Mouse (Mus musculus) liver, embryonic 14.5 days (tissue): ENCODE data around the gene Tomm34. TPM values are rescaled to one million over a fixed set of nuclear protein-coding genes. Genes with fewer than 3 reads are reported as not detected.

Experiments
- ATAC-seq: fragments of 200-750 bp; cut with Nextera tagmentation; 2 replicates; pipeline ENCODE4 v1.8.0; 2017; ENCODE audit warnings: moderate number of reproducible peaks, mild to moderate bottlenecking, moderate library complexity; ENCODE audit not compliant: insufficient read depth
- DNase-seq, 3 experiments: peaks; one replicate each; pipeline ENCODE4 v3.0.0-alpha.2; 2012 to 2013; ENCODE audit warnings: low read depth in 3 of 3, low spot score in 3 of 3
- H3K27ac ChIP-seq: fragments of 300-500 bp; sonication (generic); 2 replicates; pipeline ENCODE4 v1.5.1; 2014; ENCODE audit warnings: moderate library complexity, mild to moderate bottlenecking, control low read depth, inconsistent platforms
- H3K27me3 ChIP-seq: fragments of 300-500 bp; sonication (generic); 2 replicates; pipeline ENCODE4 v1.6.1; 2014; ENCODE audit warnings: mild to moderate bottlenecking, low read length, moderate library complexity; ENCODE audit not compliant: control insufficient read depth, insufficient read depth
- H3K36me3 ChIP-seq: fragments of 300-500 bp; sonication (generic); replicated peaks from 2 replicates; pipeline ENCODE4 v1.6.1; 2014; ENCODE audit warnings: low read depth; ENCODE audit not compliant: control insufficient read depth, insufficient read depth
- H3K4me1 ChIP-seq, 2 experiments: fragments of 200-500 bp in 1 of 2; fragments of 300-500 bp in 1 of 2; sonication (generic) in 1 of 2; replicated peaks; 2 replicates each; pipeline ENCODE4 v1.6.1; 2012 to 2014; ENCODE audit warnings: antibody characterized with exemption in 1 of 2, inconsistent platforms in 1 of 2, low read length in 1 of 2; ENCODE audit not compliant: control insufficient read depth in 2 of 2, insufficient read depth in 2 of 2
- H3K4me2 ChIP-seq: fragments of 300-500 bp; sonication (generic); 2 replicates; pipeline ENCODE4 v1.6.1; 2014; ENCODE audit warnings: low read depth, mild to moderate bottlenecking, control low read depth, moderate library complexity
- H3K4me3 ChIP-seq, 2 experiments: fragments of 200-500 bp in 1 of 2; fragments of 300-500 bp in 1 of 2; sonication (generic) in 1 of 2; 2 replicates each; pipeline ENCODE4 v1.5.1; 2012 to 2014; ENCODE audit warnings: low read depth in 2 of 2, low read length in 2 of 2, mild to moderate bottlenecking in 2 of 2, control low read depth in 1 of 2, inconsistent platforms in 1 of 2, moderate library complexity in 1 of 2; ENCODE audit not compliant: insufficient read depth in 1 of 2
- H3K9ac ChIP-seq: fragments of 300-500 bp; sonication (generic); replicated peaks from 2 replicates; pipeline ENCODE4 v1.6.1; 2014; ENCODE audit warnings: mild to moderate bottlenecking, control low read depth, moderate library complexity
- H3K9me3 ChIP-seq: fragments of 300-500 bp; sonication (generic); 2 replicates; pipeline ENCODE4 v1.6.1; 2016; ENCODE audit warnings: low read length, mixed read lengths; ENCODE audit not compliant: control insufficient read depth
- CTCF ChIP-seq: IDR thresholded peaks from 2 replicates; pipeline ENCODE4 v1.5.1; 2016; ENCODE audit warnings: antibody characterized with exemption, low read depth, control low read depth
- EP300 ChIP-seq: IDR thresholded peaks from 2 replicates; pipeline ENCODE4 v1.6.1; 2016; ENCODE audit warnings: antibody characterized with exemption, low read depth
- WGBS: fragments of 180-500 bp; shearing (Covaris S2); extraction: QIAGEN DNeasy Blood & Tissue Kit; methylation state at CpG from one replicate; pipeline ENCODE4 v1.1.7; 2014; ENCODE audit not compliant: insufficient replicate concordance; 5-methylcytosine and 5-hydroxymethylcytosine counted together
- polyA plus RNA-seq, 2 experiments: library from polyadenylated mRNA; depleted of rRNA in 1 of 2; stranded (reverse) in 1 of 2; unstranded in 1 of 2; fragments of >200 nt; fragmentation: Nextera tagmentation in 1 of 2; extraction: Ambion mirVana in 1 of 2; gene quantifications; 2 replicates each; pipeline versions ENCODE4 v1.2.1 to v1.2.3; 2012 to 2014

Gene Tomm34
- polyA plus RNA-seq, 2 experiments = 11.6 to 16.0 TPM

DNA sequence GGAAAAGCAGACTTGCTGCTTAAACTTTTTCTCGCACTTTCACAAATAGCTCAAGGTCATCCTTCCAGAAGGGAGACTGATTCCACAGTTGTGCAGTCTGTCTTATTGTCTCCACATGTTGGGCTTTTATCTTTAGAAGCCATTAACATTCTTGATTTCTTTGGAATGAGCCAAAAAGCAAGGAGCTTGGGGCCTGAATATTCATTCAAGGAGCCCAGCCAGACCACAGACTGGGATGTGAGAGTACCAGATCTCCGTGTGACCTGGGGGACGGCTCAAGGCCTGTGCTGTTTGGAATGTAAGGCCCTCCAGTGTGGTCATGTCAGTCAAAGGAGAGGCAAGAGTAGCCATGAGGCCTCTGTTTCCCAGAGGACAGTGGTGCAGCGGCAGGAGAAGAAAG is 37.5 kb upstream of the Tomm34 start:
- no peak overlapping the region for H3K4me2 ChIP-seq
- TF ChIP-seq EP300 (no peak), CTCF (no peak)
- ATAC-seq (no peak), DNase-seq (no peak)
- H3K4me1 ChIP-seq = no peaks in the 10 kb centered on the region
- H3K9ac ChIP-seq = no peak overlapping the region
- H3K27me3 ChIP-seq = no peaks in the 10 kb centered on the region
- H3K27ac ChIP-seq = no peak overlapping the region
- no peaks in the 10 kb centered on the region for H3K9me3 ChIP-seq
- H3K36me3 ChIP-seq = peaks cover 4% of the 10 kb centered on the region
- H3K4me3 ChIP-seq = no peak overlapping the region
- WGBS = 81% methylated on average over 4 of the region's 4 CpGs

DNA sequence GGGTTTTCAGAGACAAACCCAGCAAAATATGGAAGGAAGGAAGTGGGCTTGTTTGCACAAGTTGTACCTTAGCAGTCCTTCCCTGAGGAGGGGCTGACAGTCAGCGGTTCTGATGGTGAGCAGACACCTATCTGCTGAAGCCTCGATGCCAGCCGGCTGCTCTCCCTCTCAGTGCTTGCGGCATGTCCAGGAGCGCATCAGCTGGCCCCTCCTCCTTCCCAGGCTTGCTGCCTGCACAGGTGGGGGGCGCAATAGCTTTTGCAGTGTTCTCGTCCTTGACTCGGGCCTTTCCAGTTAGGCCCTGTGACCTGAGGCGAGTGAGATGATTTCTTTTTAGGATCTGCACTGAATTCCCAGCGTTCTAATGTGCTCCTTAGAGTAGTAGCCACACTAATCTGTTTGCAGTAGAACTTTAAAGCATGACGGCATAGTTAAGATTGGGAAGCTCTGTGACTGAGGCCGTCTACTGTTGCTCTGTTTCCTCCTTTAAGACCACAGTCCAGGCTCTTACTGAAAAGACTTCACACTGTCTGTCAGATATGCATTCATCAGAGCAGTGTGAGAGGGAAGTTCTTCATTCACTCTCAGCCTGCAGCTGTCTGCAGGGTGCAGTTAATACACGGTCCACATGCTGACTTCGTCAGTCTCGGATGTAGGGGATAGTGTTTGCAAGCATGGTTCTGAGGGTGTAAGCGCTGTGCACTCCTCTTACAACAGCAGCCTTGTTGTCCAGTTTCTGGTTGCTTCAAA is 36.3 kb upstream of the Tomm34 start:
- TF ChIP-seq CTCF (no peak), EP300 (no peak)
- H3K9ac ChIP-seq = no peak overlapping the region
- WGBS = 76% methylated on average over 16 of the region's 16 CpGs

DNA sequence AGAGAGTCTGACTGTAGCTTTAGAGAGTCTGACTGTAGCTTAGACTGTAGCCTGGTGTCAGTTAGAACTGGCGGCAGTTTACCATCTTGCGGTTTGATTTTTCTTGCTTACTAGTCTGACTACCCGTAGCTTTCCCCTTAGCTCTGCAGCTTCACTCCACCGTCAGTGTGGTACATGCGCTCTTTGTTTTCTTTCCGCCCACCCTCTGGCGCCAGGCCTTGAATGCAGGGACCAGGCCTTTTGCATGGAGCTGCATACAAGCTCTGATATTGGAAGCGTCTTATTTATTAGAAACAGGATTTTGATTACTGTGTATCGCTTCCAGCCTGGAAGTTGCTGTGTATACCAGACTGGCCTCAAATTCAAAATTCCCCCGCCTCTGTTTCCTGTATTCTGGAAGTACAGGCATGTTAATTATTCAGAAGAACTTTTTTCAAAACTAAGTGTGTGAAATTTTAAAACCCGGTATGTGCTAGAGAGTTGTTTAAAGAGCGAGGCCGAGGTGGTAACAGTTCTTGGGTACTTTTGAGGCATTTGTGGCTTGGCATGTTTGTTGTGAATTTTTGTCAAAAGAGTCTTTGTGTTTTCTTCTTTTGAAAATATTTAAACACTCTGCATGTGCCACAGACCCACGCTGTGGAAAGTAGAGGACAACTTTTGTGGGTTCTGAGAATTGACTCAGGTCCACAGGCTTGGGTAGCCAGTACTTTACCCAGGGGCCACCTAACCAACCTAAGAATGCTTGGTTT is 35.5 kb upstream of the Tomm34 start:
- Histone ChIP-seq H3K9ac (no peak overlapping the region), H3K9me3 (no peaks in the 10 kb centered on the region), H3K27me3 (no peaks in the 10 kb centered on the region), H3K4me2 (no peak overlapping the region), H3K36me3 (peaks cover 4% of the 10 kb centered on the region), H3K4me1 (no peaks in the 10 kb centered on the region), H3K4me3 (no peak overlapping the region), H3K27ac (no peak overlapping the region)
- 82% methylated on average over 14 of the region's 14 CpGs for WGBS
- no peak for TF ChIP-seq EP300
- no peak for TF ChIP-seq CTCF
- DNase-seq (no peak), ATAC-seq (no peak)

More for the DNA sequence above, 36.3 kb upstream of the Tomm34 start:
- H3K9me3 ChIP-seq = no peaks in the 10 kb centered on the region
- H3K4me1 ChIP-seq = no peaks in the 10 kb centered on the region
- ATAC-seq (no peak), DNase-seq (no peak)
- H3K36me3 ChIP-seq = peaks cover 4% of the 10 kb centered on the region
- H3K4me2 ChIP-seq = no peak overlapping the region
- H3K27ac ChIP-seq = no peak overlapping the region
- no peak overlapping the region for H3K4me3 ChIP-seq
- H3K27me3 ChIP-seq = no peaks in the 10 kb centered on the region

DNA sequence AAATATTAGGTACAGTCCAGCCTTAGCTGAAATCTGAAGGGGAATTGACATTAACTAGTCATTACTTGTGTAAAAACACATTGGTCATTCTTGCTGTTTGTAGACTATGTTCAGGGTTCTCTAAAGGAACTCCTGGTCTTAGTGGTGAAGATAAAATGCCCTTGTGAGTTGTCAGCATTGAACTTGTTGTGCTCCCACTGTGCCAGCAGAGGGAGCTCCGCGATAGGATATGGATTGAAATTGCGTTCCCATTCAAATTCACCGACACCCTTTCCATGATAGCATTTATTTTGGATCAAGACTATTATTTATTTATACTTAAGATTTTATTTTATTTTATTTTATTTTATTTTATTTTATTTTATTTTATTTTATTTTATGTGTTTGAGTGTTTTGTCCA is 32.5 kb upstream of the Tomm34 start:
- DNase-seq (peak in 1 of 3 experiments; percentile 16), ATAC-seq (no peak)
- peak; percentile 77 for TF ChIP-seq CTCF
- TF ChIP-seq EP300 = no peak
- no peaks in the 10 kb centered on the region for H3K27me3 ChIP-seq
- 34% methylated on average over 4 of the region's 4 CpGs for WGBS
- H3K4me1 ChIP-seq = no peaks in the 10 kb centered on the region
- peaks cover 13% of the 10 kb centered on the region for H3K36me3 ChIP-seq
- no peak overlapping the region for H3K27ac ChIP-seq
- H3K4me2 ChIP-seq = no peak overlapping the region
- no peak overlapping the region for H3K4me3 ChIP-seq
- H3K9ac ChIP-seq = no peak overlapping the region
- H3K9me3 ChIP-seq = no peaks in the 10 kb centered on the region

DNA sequence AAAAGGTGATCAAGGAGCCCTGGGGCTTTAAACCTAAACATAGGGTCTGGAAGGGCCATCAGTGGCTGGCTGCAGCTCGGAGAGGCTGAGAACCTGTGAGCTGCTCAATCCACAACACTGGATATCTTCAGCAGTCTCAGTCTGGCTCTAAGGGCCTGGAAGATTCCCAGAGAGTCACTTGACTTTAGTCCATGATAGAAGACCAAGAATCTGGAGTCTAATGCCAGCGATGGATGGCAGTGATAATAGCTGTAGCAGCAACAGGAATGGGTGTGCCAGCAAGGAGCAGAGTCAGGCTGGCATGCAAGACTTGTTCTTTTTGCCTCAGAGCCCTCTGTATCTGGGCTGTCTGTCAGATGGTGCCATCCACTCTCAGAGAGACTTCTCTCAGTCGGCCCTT is 31.4 kb upstream of the Tomm34 start:
- TF ChIP-seq CTCF (no peak), EP300 (no peak)
- DNase-seq (no peak), ATAC-seq (no peak)
- H3K9me3 ChIP-seq = no peaks in the 10 kb centered on the region
- no peaks in the 10 kb centered on the region for H3K27me3 ChIP-seq
- H3K36me3 ChIP-seq = peaks cover 16% of the 10 kb centered on the region
- WGBS = 70% methylated on average over 3 of the region's 3 CpGs
- H3K4me1 ChIP-seq = no peaks in the 10 kb centered on the region
- H3K27ac ChIP-seq = no peak overlapping the region
- no peak overlapping the region for H3K9ac ChIP-seq
- no peak overlapping the region for H3K4me3 ChIP-seq
- no peak overlapping the region for H3K4me2 ChIP-seq
